Mouse (Mus musculus): ENCODE results near the gene Sectm1b. TPM values are rescaled to one million over a fixed set of nuclear protein-coding genes. Genes with fewer than 3 reads are reported as not detected.
"Not testable (repeated sequence)": the region's sequence is repeated elsewhere in the genome, so short reads cannot be mapped to it uniquely, and the experiment has no call there.

Gene Sectm1b
- total and polyA plus RNA-seq, 3 experiments: not detected

- no peak overlapping the region for H3K27ac ChIP-seq
- no peaks in the 10 kb centered on the region for H3K79me2 ChIP-seq (replicated peaks; ENCODE audit: control insufficient read depth, insufficient read depth, low read length)
- H3K4me3 ChIP-seq: no peak overlapping the region
- intact Hi-C loops (cut with DNase I): loop anchor here (5.0 kb wide), 2 partner anchors 141 to 231 kb away; partner anchors contain the start of genes Hexdc and Ogfod3
- DNase-seq: no peak
- 32% methylated on average over 8 of the region's 8 CpGs for WGBS
- no peak for TF ChIP-seq EP300 (IDR thresholded peaks at IDR 0.05; ENCODE audit: insufficient read depth, low read depth, low read length)
- no peak for TF ChIP-seq CTCF (IDR thresholded peaks at IDR 0.05)
- TF ChIP-seq POLR2A (IDR thresholded peaks at IDR 0.05; ENCODE audit: insufficient read depth, low read depth, low read length): no peak
- H3K27me3 ChIP-seq (ENCODE audit: control insufficient read depth, insufficient read depth, low read length): no peaks in the 10 kb centered on the region
- no peak overlapping the region for H3K9ac ChIP-seq (ENCODE audit: low read depth, low read length)
- H3K36me3 ChIP-seq (ENCODE audit: control insufficient read depth, insufficient read depth, low read length): no peaks in the 10 kb centered on the region
- peaks cover 2% of the 10 kb centered on the region; the same call in 1 of the 2 replicates for H3K4me1 ChIP-seq (ENCODE audit: control insufficient read depth, insufficient read depth, low read length)
These were observed 1.8 kb downstream of the Sectm1b start for GRCm38 (mm10) chr11:121061615-121062014.

GRCm38 (mm10) chr11:121060401-121061067 lies 2.8 kb downstream of the Sectm1b start:
- DNase-seq; H3K9ac ChIP-seq (ENCODE audit: low read depth, low read length); H3K4me1 ChIP-seq (ENCODE audit: control insufficient read depth, insufficient read depth, low read length); H3K27me3 ChIP-seq (ENCODE audit: control insufficient read depth, insufficient read depth, low read length); H3K4me3 ChIP-seq; H3K27ac ChIP-seq; H3K79me2 ChIP-seq (replicated peaks; ENCODE audit: control insufficient read depth, insufficient read depth, low read length); H3K36me3 ChIP-seq (ENCODE audit: control insufficient read depth, insufficient read depth, low read length): not testable (repeated sequence)
- intact Hi-C loops (cut with DNase I): loop anchor here (5.0 kb wide), 2 partner anchors 142 to 232 kb away; partner anchors contain the start of genes Hexdc and Ogfod3
- 96% methylated on average over 6 of the region's 6 CpGs for WGBS

- H3K4me3 ChIP-seq: no peak overlapping the region
- H3K36me3 ChIP-seq (ENCODE audit: control insufficient read depth, insufficient read depth, low read length): no peaks in the 10 kb centered on the region
- H3K9ac ChIP-seq (ENCODE audit: low read depth, low read length): no peak overlapping the region
- no peak for DNase-seq
- peaks cover 2% of the 10 kb centered on the region; the same call in 1 of the 2 replicates for H3K4me1 ChIP-seq (ENCODE audit: control insufficient read depth, insufficient read depth, low read length)
- intact Hi-C loops (cut with DNase I): no loop called here
- TF ChIP-seq POLR2A (IDR thresholded peaks at IDR 0.05; ENCODE audit: insufficient read depth, low read depth, low read length) (no peak), CTCF (IDR thresholded peaks at IDR 0.05) (no peak), EP300 (IDR thresholded peaks at IDR 0.05; ENCODE audit: insufficient read depth, low read depth, low read length) (no peak)
- 91% methylated on average over 4 of the region's 4 CpGs for WGBS
- no peaks in the 10 kb centered on the region for H3K27me3 ChIP-seq (ENCODE audit: control insufficient read depth, insufficient read depth, low read length)
- no peak overlapping the region for H3K27ac ChIP-seq
- no peaks in the 10 kb centered on the region for H3K79me2 ChIP-seq (replicated peaks; ENCODE audit: control insufficient read depth, insufficient read depth, low read length)
These were observed 3.9 kb downstream of the Sectm1b start for GRCm38 (mm10) chr11:121059471-121059870.

- TF ChIP-seq CTCF (IDR thresholded peaks at IDR 0.05): no peak
- Histone ChIP-seq H3K4me1 (ENCODE audit: control insufficient read depth, insufficient read depth, low read length) (peaks cover 2% of the 10 kb centered on the region; the same call in 1 of the 2 replicates), H3K36me3 (ENCODE audit: control insufficient read depth, insufficient read depth, low read length) (no peaks in the 10 kb centered on the region), H3K4me3 (no peak overlapping the region), H3K27me3 (ENCODE audit: control insufficient read depth, insufficient read depth, low read length) (no peaks in the 10 kb centered on the region), H3K79me2 (replicated peaks; ENCODE audit: control insufficient read depth, insufficient read depth, low read length) (no peaks in the 10 kb centered on the region), H3K9ac (ENCODE audit: low read depth, low read length) (no peak overlapping the region), H3K27ac (no peak overlapping the region)
- intact Hi-C loops (cut with DNase I): no loop called here
- DNase-seq: no peak
- WGBS: 76% methylated on average over 4 of the region's 4 CpGs
These were observed 4.4 kb downstream of the Sectm1b start for GRCm38 (mm10) chr11:121058956-121059355.

- WGBS: 59% methylated on average over 5 of the region's 5 CpGs
These were observed 5.2 kb downstream of the Sectm1b start for GRCm38 (mm10) chr11:121058122-121058521.

GRCm38 (mm10) chr11:121056536-121057236 lies 6.7 kb downstream of the Sectm1b start:
- no peak overlapping the region for H3K27ac ChIP-seq
- peaks cover under 1% of the 10 kb centered on the region for H3K4me1 ChIP-seq (ENCODE audit: control insufficient read depth, insufficient read depth, low read length)
- TF ChIP-seq POLR2A (IDR thresholded peaks at IDR 0.05; ENCODE audit: insufficient read depth, low read depth, low read length): no peak
- TF ChIP-seq EP300 (IDR thresholded peaks at IDR 0.05; ENCODE audit: insufficient read depth, low read depth, low read length): no peak
- TF ChIP-seq CTCF (IDR thresholded peaks at IDR 0.05): no peak
- 53% methylated on average over 7 of the region's 7 CpGs for WGBS
- H3K9ac ChIP-seq (ENCODE audit: low read depth, low read length): no peak overlapping the region
- H3K4me3 ChIP-seq: no peak overlapping the region
- H3K79me2 ChIP-seq (replicated peaks; ENCODE audit: control insufficient read depth, insufficient read depth, low read length): no peaks in the 10 kb centered on the region
- intact Hi-C loops (cut with DNase I): no loop called here
- DNase-seq: no peak
- no peaks in the 10 kb centered on the region for H3K27me3 ChIP-seq (ENCODE audit: control insufficient read depth, insufficient read depth, low read length)
- no peaks in the 10 kb centered on the region for H3K36me3 ChIP-seq (ENCODE audit: control insufficient read depth, insufficient read depth, low read length)

More at GRCm38 (mm10) chr11:121058122-121058521, 5.2 kb downstream of the Sectm1b start:
- H3K4me3 ChIP-seq: no peak overlapping the region
- no peaks in the 10 kb centered on the region for H3K36me3 ChIP-seq (ENCODE audit: control insufficient read depth, insufficient read depth, low read length)
- H3K27me3 ChIP-seq (ENCODE audit: control insufficient read depth, insufficient read depth, low read length): no peaks in the 10 kb centered on the region
- no peaks in the 10 kb centered on the region for H3K79me2 ChIP-seq (replicated peaks; ENCODE audit: control insufficient read depth, insufficient read depth, low read length)
- no peak overlapping the region for H3K9ac ChIP-seq (ENCODE audit: low read depth, low read length)
- no peak for TF ChIP-seq CTCF (IDR thresholded peaks at IDR 0.05)
- TF ChIP-seq POLR2A (IDR thresholded peaks at IDR 0.05; ENCODE audit: insufficient read depth, low read depth, low read length): no peak
- no peak for TF ChIP-seq EP300 (IDR thresholded peaks at IDR 0.05; ENCODE audit: insufficient read depth, low read depth, low read length)
- intact Hi-C loops (cut with DNase I): no loop called here
- no peak overlapping the region for H3K27ac ChIP-seq
- no peak for DNase-seq
- H3K4me1 ChIP-seq (ENCODE audit: control insufficient read depth, insufficient read depth, low read length): peaks cover 2% of the 10 kb centered on the region

Data from heart, adult 2 months (tissue).